Mouse (Mus musculus) hindbrain, embryonic 14.5 days (tissue): ENCODE results near the gene Etv6. TPM values are rescaled to one million over a fixed set of nuclear protein-coding genes. Genes with fewer than 3 reads are reported as not detected.

Experiments used
- ATAC-seq: fragments of 200-750 bp; cut with Nextera tagmentation; 2 replicates; pipeline ENCODE4 v1.8.0; 2017; ENCODE audit warnings: moderate number of reproducible peaks, mild to moderate bottlenecking, moderate TSS enrichment, moderate library complexity; ENCODE audit not compliant: low FRiP score
- DNase-seq: peaks from one replicate; pipeline ENCODE4 v3.0.0-alpha.2; 2015; ENCODE audit warnings: low spot score
- H3K27ac ChIP-seq: fragments of 300-500 bp; sonication (generic); 2 replicates; pipeline ENCODE4 v1.5.1; 2014; ENCODE audit warnings: mild to moderate bottlenecking, moderate library complexity
- H3K27me3 ChIP-seq: fragments of 300-500 bp; sonication (generic); 2 replicates; pipeline ENCODE4 v1.6.1; 2014; ENCODE audit warnings: mild to moderate bottlenecking, low read length, mixed read lengths; ENCODE audit not compliant: control insufficient read depth, insufficient read depth
- H3K36me3 ChIP-seq: fragments of 300-500 bp; sonication (generic); replicated peaks from 2 replicates; pipeline ENCODE4 v1.6.1; 2014; ENCODE audit not compliant: control insufficient read depth, insufficient read depth
- H3K4me1 ChIP-seq: fragments of 300-500 bp; sonication (generic); replicated peaks from 2 replicates; pipeline ENCODE4 v1.6.1; 2014; ENCODE audit warnings: antibody characterized with exemption, low read length, mixed read lengths; ENCODE audit not compliant: control insufficient read depth, insufficient read depth
- H3K4me2 ChIP-seq: fragments of 300-500 bp; sonication (generic); replicated peaks from 2 replicates; pipeline ENCODE4 v1.6.1; 2014; ENCODE audit warnings: mild to moderate bottlenecking, moderate library complexity
- H3K4me3 ChIP-seq: fragments of 300-500 bp; sonication (generic); replicated peaks from 2 replicates; pipeline ENCODE4 v1.5.1; 2014; ENCODE audit warnings: mild to moderate bottlenecking, low read length
- H3K9ac ChIP-seq: fragments of 300-500 bp; sonication (generic); 2 replicates; pipeline ENCODE4 v1.6.1; 2014
- H3K9me3 ChIP-seq: fragments of 300-500 bp; sonication (generic); 2 replicates; pipeline ENCODE4 v1.6.1; 2016; ENCODE audit warnings: low read length; ENCODE audit not compliant: control insufficient read depth
- WGBS: fragments of 180-500 bp; shearing (Covaris S2); extraction: QIAGEN DNeasy Blood & Tissue Kit; methylation state at CpG from one replicate; pipeline ENCODE4 v1.1.7; 2014; 5-methylcytosine and 5-hydroxymethylcytosine counted together
- polyA plus RNA-seq: library from polyadenylated mRNA; unstranded; fragments of >200 nt; fragmentation: Nextera tagmentation; extraction: Ambion mirVana; gene quantifications from 2 replicates; pipeline ENCODE4 v1.2.1, GENCODE M21; 2014

Gene Etv6
- polyA plus RNA-seq, 1 experiment from 2014 or later, result 6.8 TPM

DNA sequence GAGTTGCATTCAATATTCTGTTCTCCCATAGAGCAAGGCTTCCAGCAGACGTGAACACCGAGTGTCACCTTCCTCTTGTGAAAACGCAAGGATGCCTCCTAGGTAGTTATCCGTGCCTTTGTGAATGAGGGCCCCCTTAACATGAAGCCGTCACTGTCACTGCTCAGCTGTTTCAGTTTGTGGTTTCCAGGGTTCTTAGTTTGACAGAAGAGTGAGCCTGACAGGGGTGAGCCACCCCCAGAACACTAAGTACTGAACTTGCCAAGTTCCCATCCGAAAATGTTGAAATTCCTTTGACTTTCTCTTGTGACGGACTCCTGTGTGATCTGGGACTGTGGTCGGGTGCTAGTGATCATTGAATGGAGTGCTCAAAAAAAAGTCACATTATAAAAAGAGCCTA lies 129.5 kb downstream of the Etv6 start:
- Histone ChIP-seq H3K27me3 (no peaks in the 10 kb centered on the region), H3K4me1 (0 out of 2 replicates have a peak, but pooled peaks cover 4% of the 10 kb centered on the region), H3K4me2 (no peak overlapping the region), H3K9me3 (no peaks in the 10 kb centered on the region), H3K36me3 (no peaks in the 10 kb centered on the region), H3K27ac (no peak overlapping the region), H3K9ac (no peak overlapping the region), H3K4me3 (no peak overlapping the region)
- 76% methylated on average over 8 of the region's 8 CpGs for WGBS
- no peak for DNase-seq
- no peak for ATAC-seq

DNA sequence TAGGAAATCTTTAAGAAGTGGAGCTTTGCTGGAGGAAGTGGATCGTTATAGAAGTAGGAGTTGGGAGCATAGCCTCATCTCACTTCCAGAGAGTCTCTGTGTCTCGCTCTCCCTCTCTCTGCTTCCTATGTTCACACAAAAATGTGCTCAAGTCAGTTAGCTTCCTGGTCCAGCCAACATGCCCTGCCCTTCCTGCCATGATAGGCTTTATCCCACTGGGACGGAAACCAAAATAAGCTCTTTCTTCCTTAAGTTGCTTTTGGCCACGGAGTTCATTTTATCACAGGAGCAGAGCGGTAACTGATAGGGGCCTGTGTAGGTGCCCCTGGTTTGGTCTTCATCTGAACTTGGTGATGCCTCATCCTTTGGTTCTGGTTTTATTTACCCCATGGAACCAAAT lies 132.5 kb downstream of the Etv6 start:
- no peaks in the 10 kb centered on the region for H3K36me3 ChIP-seq
- H3K9ac ChIP-seq, result no peak overlapping the region
- no peak overlapping the region for H3K4me3 ChIP-seq
- 80% methylated on average over 5 of the region's 5 CpGs for WGBS
- H3K4me2 ChIP-seq, result no peak overlapping the region
- no peaks in the 10 kb centered on the region for H3K27me3 ChIP-seq
- H3K27ac ChIP-seq, result no peak overlapping the region
- no peak for DNase-seq
- ATAC-seq, result no peak
- peaks cover 11% of the 10 kb centered on the region; the same call in 1 of the 2 replicates for H3K4me1 ChIP-seq
- no peaks in the 10 kb centered on the region for H3K9me3 ChIP-seq

DNA sequence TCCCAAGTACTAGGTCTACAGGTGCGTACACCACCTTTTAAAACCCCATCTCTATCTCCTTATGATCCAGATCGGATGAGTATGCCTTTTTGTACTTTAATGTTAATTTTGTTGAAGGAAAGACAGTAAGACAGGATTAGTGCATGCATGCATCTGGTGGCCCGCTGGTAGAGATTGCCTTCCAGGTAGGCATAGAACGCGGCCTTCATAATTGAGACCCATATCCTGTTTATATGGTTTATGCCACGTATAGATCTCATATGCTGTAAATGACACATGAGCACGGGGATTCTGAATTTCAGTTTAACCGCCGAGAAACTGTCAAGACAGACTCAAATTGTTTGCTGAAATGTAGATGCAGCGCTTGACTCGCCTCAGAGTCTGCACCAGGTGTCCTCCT lies 133.3 kb downstream of the Etv6 start:
- no peak overlapping the region for H3K9ac ChIP-seq
- 93% methylated on average over 11 of the region's 11 CpGs for WGBS
- no peaks in the 10 kb centered on the region for H3K27me3 ChIP-seq
- H3K4me1 ChIP-seq, result peaks cover 11% of the 10 kb centered on the region; the same call in 1 of the 2 replicates
- H3K4me2 ChIP-seq, result no peak overlapping the region
- no peak overlapping the region for H3K27ac ChIP-seq
- no peak for DNase-seq
- no peaks in the 10 kb centered on the region for H3K9me3 ChIP-seq
- no peak for ATAC-seq
- H3K4me3 ChIP-seq, result no peak overlapping the region
- H3K36me3 ChIP-seq, result no peaks in the 10 kb centered on the region

DNA sequence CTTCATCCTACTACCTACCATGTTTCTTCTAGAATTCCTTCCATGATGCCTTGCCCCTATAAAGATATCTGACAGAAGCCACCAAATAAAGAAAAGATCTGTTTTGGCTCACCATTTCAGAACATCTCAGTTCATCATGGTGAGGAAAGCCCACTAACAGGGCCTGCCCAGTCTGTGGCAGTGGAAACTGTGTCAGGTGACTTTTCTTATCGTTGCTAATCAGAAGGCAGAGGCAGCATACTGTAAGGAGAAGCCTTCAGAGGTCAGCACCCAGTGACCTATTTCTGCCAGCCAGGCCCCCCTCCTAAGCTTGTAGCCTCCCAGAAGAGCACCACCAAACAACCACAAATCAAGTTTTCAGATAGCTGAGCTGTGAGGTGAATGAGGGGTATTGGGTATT lies 135.7 kb downstream of the Etv6 start:
- H3K27me3 ChIP-seq, result no peaks in the 10 kb centered on the region
- H3K9ac ChIP-seq, result no peak overlapping the region
- 70% methylated on average over 1 of the region's 1 CpGs for WGBS
- H3K27ac ChIP-seq, result no peak overlapping the region
- no peak for DNase-seq
- H3K4me1 ChIP-seq, result peaks cover 11% of the 10 kb centered on the region; the same call in 1 of the 2 replicates
- no peak overlapping the region for H3K4me2 ChIP-seq
- H3K9me3 ChIP-seq, result no peaks in the 10 kb centered on the region
- H3K36me3 ChIP-seq, result no peaks in the 10 kb centered on the region
- ATAC-seq, result no peak
- H3K4me3 ChIP-seq, result no peak overlapping the region

GRCm38 (mm10) chr6:134171906-134172728 lies 136.6 kb downstream of the Etv6 start:
- no peaks in the 10 kb centered on the region for H3K27me3 ChIP-seq
- no peak overlapping the region for H3K27ac ChIP-seq
- H3K4me3 ChIP-seq, result no peak overlapping the region
- H3K4me1 ChIP-seq, result peaks cover 7% of the 10 kb centered on the region; the same call in 1 of the 2 replicates
- ATAC-seq (no peak), DNase-seq (no peak)
- no peaks in the 10 kb centered on the region for H3K36me3 ChIP-seq
- no peak overlapping the region for H3K4me2 ChIP-seq
- no peaks in the 10 kb centered on the region for H3K9me3 ChIP-seq
- H3K9ac ChIP-seq, result no peak overlapping the region
- WGBS, result 91% methylated on average over 17 of the region's 17 CpGs

- no peak for ATAC-seq
- no peaks in the 10 kb centered on the region for H3K27me3 ChIP-seq
- H3K9ac ChIP-seq, result no peak overlapping the region
- H3K4me2 ChIP-seq, result no peak overlapping the region
- H3K4me3 ChIP-seq, result no peak overlapping the region
- H3K27ac ChIP-seq, result no peak overlapping the region
- H3K9me3 ChIP-seq, result no peaks in the 10 kb centered on the region
- H3K4me1 ChIP-seq, result peaks cover 7% of the 10 kb centered on the region; the same call in 1 of the 2 replicates
- DNase-seq, result no peak
- no peaks in the 10 kb centered on the region for H3K36me3 ChIP-seq
- WGBS, result 83% methylated on average over 6 of the region's 6 CpGs
Observed at GRCm38 (mm10) chr6:134173439-134173838, 137.9 kb downstream of the Etv6 start.

DNA sequence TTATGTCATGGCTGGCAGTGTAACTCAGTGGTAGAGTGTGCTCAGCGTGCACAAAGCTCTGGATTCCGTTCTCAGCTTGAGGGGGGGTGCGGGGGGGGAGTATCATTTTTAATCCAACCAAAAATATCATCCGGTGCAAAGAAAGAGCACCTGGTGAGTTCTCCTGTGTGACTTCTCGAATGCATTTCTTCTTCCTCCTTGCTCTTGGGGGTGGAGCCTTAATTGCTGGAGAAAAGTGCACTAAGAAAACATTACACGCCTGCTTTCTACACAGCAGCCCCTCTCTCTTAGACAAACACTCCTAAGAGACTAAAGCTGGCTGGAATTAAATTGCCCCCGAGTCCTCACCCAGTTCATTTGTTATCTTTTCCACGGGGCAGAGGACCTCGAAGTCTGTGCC lies 139.6 kb downstream of the Etv6 start:
- ATAC-seq (no peak), DNase-seq (no peak)
- Histone ChIP-seq H3K4me3 (no peak overlapping the region), H3K4me2 (no peak overlapping the region), H3K4me1 (peaks cover 7% of the 10 kb centered on the region; the same call in 1 of the 2 replicates), H3K27me3 (no peaks in the 10 kb centered on the region), H3K36me3 (no peaks in the 10 kb centered on the region), H3K9ac (no peak overlapping the region), H3K27ac (no peak overlapping the region), H3K9me3 (no peaks in the 10 kb centered on the region)
- 65% methylated on average over 9 of the region's 9 CpGs for WGBS

- Histone ChIP-seq H3K27me3 (no peaks in the 10 kb centered on the region), H3K4me3 (no peak overlapping the region), H3K36me3 (no peaks in the 10 kb centered on the region), H3K4me1 (no peaks in the 10 kb centered on the region), H3K4me2 (no peak overlapping the region), H3K27ac (no peak overlapping the region), H3K9me3 (no peaks in the 10 kb centered on the region), H3K9ac (no peak overlapping the region)
- WGBS, result 84% methylated on average over 5 of the region's 5 CpGs
- ATAC-seq, result no peak
- no peak for DNase-seq
Observed at GRCm38 (mm10) chr6:134177196-134177595, 141.7 kb downstream of the Etv6 start.

GRCm38 (mm10) chr6:134182301-134182948 lies 146.9 kb downstream of the Etv6 start:
- H3K36me3 ChIP-seq, result no peaks in the 10 kb centered on the region
- no peaks in the 10 kb centered on the region for H3K27me3 ChIP-seq
- H3K4me2 ChIP-seq, result no peak overlapping the region
- no peak overlapping the region for H3K9ac ChIP-seq
- ATAC-seq, result no peak
- WGBS, result 83% methylated on average over 17 of the region's 17 CpGs
- H3K9me3 ChIP-seq, result no peaks in the 10 kb centered on the region
- no peak for DNase-seq
- no peak overlapping the region for H3K27ac ChIP-seq
- no peaks in the 10 kb centered on the region; the same call in 1 of the 2 replicates for H3K4me1 ChIP-seq
- no peak overlapping the region for H3K4me3 ChIP-seq
